Comparison of ENCODE assay signal across 8 mouse cellular contexts in genomic region chr4:96591791-96592150, GRCm38 (mm10). TPM values are rescaled to one million over a fixed set of nuclear protein-coding genes. Genes with fewer than 3 reads are reported as not detected.
DNase-seq lines count a peak whose midpoint lies in the region; ATAC-seq lines count a peak whose summit lies in the region.

No protein-coding gene starts in this region.

- ATAC-seq in intestine, embryonic 15.5 days: peak; percentile 74
- ATAC-seq in midbrain, embryonic 11.5 days (ENCODE audit: low FRiP score): peak; percentile 71
- ATAC-seq in stomach, embryonic 15.5 days (ENCODE audit: insufficient read depth, low FRiP score, low read depth): peak; percentile 63

- H3K4me1 ChIP-seq in intestine, embryonic 15.5 days (replicated peaks): peaks cover 3% of the 10 kb centered on the region; the same call in 1 of the 2 replicates
- H3K4me1 ChIP-seq in midbrain, embryonic 11.5 days (ENCODE audit: control insufficient read depth, insufficient read depth, low read length): peaks cover 4% of the 10 kb centered on the region; the same call in 1 of the 2 replicates
- no peaks in the 10 kb centered on the region for H3K4me1 ChIP-seq in stomach, embryonic 15.5 days

- H3K9me3 ChIP-seq in intestine, embryonic 15.5 days: no peaks in the 10 kb centered on the region
- no peaks in the 10 kb centered on the region for H3K9me3 ChIP-seq in midbrain, embryonic 11.5 days (ENCODE audit: control insufficient read depth, low read length)
- no peaks in the 10 kb centered on the region for H3K9me3 ChIP-seq in stomach, embryonic 15.5 days

- intact Hi-C loops in left cerebral cortex, postnatal 25 days (cut with DNase I): loop anchor here (5.0 kb wide), 2 partner anchors 39 to 91 kb away; partner anchors contain the start of gene Cyp2j6

- H3K36me3 ChIP-seq in intestine, embryonic 15.5 days: no peaks in the 10 kb centered on the region
- no peaks in the 10 kb centered on the region for H3K36me3 ChIP-seq in midbrain, embryonic 11.5 days (ENCODE audit: control insufficient read depth, insufficient read depth, low read length)
- H3K36me3 ChIP-seq in stomach, embryonic 15.5 days: no peaks in the 10 kb centered on the region

- H3K4me3 ChIP-seq in intestine, embryonic 15.5 days (replicated peaks): peak overlapping the region; percentile 40; the same call in 1 of the 2 replicates
- H3K4me3 ChIP-seq in midbrain, embryonic 11.5 days (ENCODE audit: low read depth, low read length): no peak overlapping the region; the same call in 1 of the 2 replicates
- peak overlapping the region; percentile 42 for H3K4me3 ChIP-seq in stomach, embryonic 15.5 days (replicated peaks)

- no peaks in the 10 kb centered on the region for H3K27me3 ChIP-seq in intestine, embryonic 15.5 days (replicated peaks)
- H3K27me3 ChIP-seq in midbrain, embryonic 11.5 days (ENCODE audit: control insufficient read depth, insufficient read depth, low read length): no peaks in the 10 kb centered on the region
- no peaks in the 10 kb centered on the region for H3K27me3 ChIP-seq in stomach, embryonic 15.5 days (replicated peaks)

- peak; percentile 61 for DNase-seq in adrenal gland, postnatal 10 days
- peak; percentile 34 to 44 for DNase-seq in cerebellum, adult 18-20 months
- peak; percentile 43 to 65 for DNase-seq in frontal cortex, postnatal 10 days (ENCODE audit: low spot score in 2 of 2)
- peak; percentile 71 to 73 for DNase-seq in left cerebral cortex, postnatal 25 days (ENCODE audit: low spot score in 2 of 2)
- DNase-seq in midbrain, embryonic 11.5 days (ENCODE audit: low spot score, missing footprints): no peak
- no peak for DNase-seq in adipocyte (ENCODE audit: low spot score)

- peak overlapping the region; percentile 79 for H3K4me2 ChIP-seq in intestine, embryonic 15.5 days (replicated peaks)
- H3K4me2 ChIP-seq in midbrain, embryonic 11.5 days: peak overlapping the region; percentile 50
- H3K4me2 ChIP-seq in stomach, embryonic 15.5 days: peak overlapping the region; percentile 78

- 36% methylated on average over 4 of the region's 4 CpGs for WGBS in intestine, embryonic 15.5 days
- WGBS in midbrain, embryonic 11.5 days: 21% methylated on average over 4 of the region's 4 CpGs
- 30% methylated on average over 4 of the region's 4 CpGs for WGBS in stomach, embryonic 15.5 days

- no peak overlapping the region for H3K9ac ChIP-seq in intestine, embryonic 15.5 days
- peak overlapping the region; percentile 55; the same call in 1 of the 2 replicates for H3K9ac ChIP-seq in midbrain, embryonic 11.5 days (ENCODE audit: low read length)
- H3K9ac ChIP-seq in stomach, embryonic 15.5 days: no peak overlapping the region

- no peak overlapping the region for H3K27ac ChIP-seq in intestine, embryonic 15.5 days
- H3K27ac ChIP-seq in midbrain, embryonic 11.5 days (ENCODE audit: low read depth, low read length): no peak overlapping the region
- H3K27ac ChIP-seq in stomach, embryonic 15.5 days: peak overlapping the region; percentile 88

RNA-seq across cellular contexts. Expression of gene Cyp2j9, which starts 0.4 kb away (rescaled TPM):
- 1 to 10 TPM; 1.5 to 2.4 TPM for total RNA-seq in adrenal gland, postnatal 10 days (2021)
- 3.3 TPM in 2 replicates for polyA plus RNA-seq in intestine, embryonic 15.5 days (2015; fragmentation: Nextera tagmentation; extraction: Ambion mirVana)
- 10 to 100 TPM; 24.1 to 25.2 TPM for total RNA-seq in left cerebral cortex, postnatal 25 days (2021)
- 0.94 and 0.98 TPM in 2 replicates for polyA plus RNA-seq in midbrain, embryonic 11.5 days (2014; fragmentation: Nextera tagmentation; extraction: Ambion mirVana)
- polyA plus RNA-seq in stomach, embryonic 15.5 days (2015; fragmentation: Nextera tagmentation; extraction: Ambion mirVana): 4.8 and 6.7 TPM in 2 replicates

RNA-seq across cellular contexts. Expression of gene Cyp2j6, which starts 38.3 kb away (rescaled TPM):
- total RNA-seq in adrenal gland, postnatal 10 days (2021): 1 to 10 TPM; 7.6 to 7.9 TPM
- 28.3 and 29.1 TPM in 2 replicates for polyA plus RNA-seq in intestine, embryonic 15.5 days (2015; fragmentation: Nextera tagmentation; extraction: Ambion mirVana)
- 10 to 100 TPM; 14.9 to 15.3 TPM for total RNA-seq in left cerebral cortex, postnatal 25 days (2021)
- 2.9 TPM in 2 replicates for polyA plus RNA-seq in midbrain, embryonic 11.5 days (2014; fragmentation: Nextera tagmentation; extraction: Ambion mirVana)
- 13.0 and 17.9 TPM in 2 replicates for polyA plus RNA-seq in stomach, embryonic 15.5 days (2015; fragmentation: Nextera tagmentation; extraction: Ambion mirVana)

Comparison
In these comparisons a context has a peak if more than half of its experiments do, and no peak if none do; other contexts are left out.
1. DNase-seq: peak in adrenal gland, postnatal 10 days (single experiment), cerebellum, adult 18-20 months (2 of 2), frontal cortex, postnatal 10 days (2 of 2) and left cerebral cortex, postnatal 25 days (2 of 2); none in midbrain, embryonic 11.5 days (single experiment) and adipocyte (single experiment).
2. Peak in every context shown above with its lines, with median percentiles within 50 percentile points of each other: ATAC-seq and H3K4me2 ChIP-seq.